Mouse (Mus musculus) liver, embryonic 15.5 days (tissue): Measurements from ENCODE around the gene Gucy1b2. TPM values are rescaled to one million over a fixed set of nuclear protein-coding genes. Genes with fewer than 3 reads are reported as not detected.
A peak's percentile ranks its signal among the peaks of the same experiment; 100 is the strongest.

Experiments
- ATAC-seq: fragments of 200-750 bp; cut with Nextera tagmentation; 2 replicates; pipeline ENCODE4 v1.8.0; 2017; ENCODE audit warnings: moderate number of reproducible peaks, mild to moderate bottlenecking, moderate library complexity; ENCODE audit not compliant: insufficient read depth
- H3K27ac ChIP-seq: fragments of 300-500 bp; sonication (generic); replicated peaks from 2 replicates; pipeline ENCODE4 v1.5.1; 2015; ENCODE audit warnings: mild to moderate bottlenecking, inconsistent platforms
- H3K27me3 ChIP-seq: fragments of 300-500 bp; sonication (generic); 2 replicates; pipeline ENCODE4 v1.6.1; 2015; ENCODE audit warnings: mild to moderate bottlenecking, inconsistent platforms
- H3K36me3 ChIP-seq: fragments of 300-500 bp; sonication (generic); replicated peaks from 2 replicates; pipeline ENCODE4 v1.6.1; 2015; ENCODE audit warnings: moderate library complexity, mild to moderate bottlenecking, inconsistent platforms
- H3K4me1 ChIP-seq: fragments of 300-500 bp; sonication (generic); replicated peaks from 2 replicates; pipeline ENCODE4 v1.6.1; 2015; ENCODE audit warnings: inconsistent platforms
- H3K4me2 ChIP-seq: fragments of 300-500 bp; sonication (generic); 2 replicates; pipeline ENCODE4 v1.6.1; 2015; ENCODE audit warnings: moderate library complexity, mild to moderate bottlenecking, inconsistent platforms
- H3K4me3 ChIP-seq: fragments of 300-500 bp; sonication (generic); replicated peaks from 2 replicates; pipeline ENCODE4 v1.5.1; 2015; ENCODE audit warnings: mild to moderate bottlenecking, inconsistent platforms
- H3K9ac ChIP-seq: fragments of 300-500 bp; sonication (generic); 2 replicates; pipeline ENCODE4 v1.6.1; 2015; ENCODE audit warnings: moderate library complexity, mild to moderate bottlenecking, inconsistent platforms
- H3K9me3 ChIP-seq: fragments of 300-500 bp; sonication (generic); replicated peaks from 2 replicates; pipeline ENCODE4 v1.6.1; 2016; ENCODE audit warnings: inconsistent platforms
- WGBS: fragments of 180-500 bp; shearing (Covaris S2); methylation state at CpG from one replicate; pipeline ENCODE4 v1.1.7; 2015; ENCODE audit warnings: mixed read lengths; ENCODE audit not compliant: insufficient replicate concordance; 5-methylcytosine and 5-hydroxymethylcytosine counted together
- polyA plus RNA-seq: library from polyadenylated mRNA; unstranded; fragments of >200 nt; fragmentation: Nextera tagmentation; extraction: Ambion mirVana; gene quantifications from 2 replicates; pipeline ENCODE4 v1.2.1, GENCODE M21; 2015

Gucy1b2 gene
- polyA plus RNA-seq, 1 experiment from 2014 or later, result not detected

DNA sequence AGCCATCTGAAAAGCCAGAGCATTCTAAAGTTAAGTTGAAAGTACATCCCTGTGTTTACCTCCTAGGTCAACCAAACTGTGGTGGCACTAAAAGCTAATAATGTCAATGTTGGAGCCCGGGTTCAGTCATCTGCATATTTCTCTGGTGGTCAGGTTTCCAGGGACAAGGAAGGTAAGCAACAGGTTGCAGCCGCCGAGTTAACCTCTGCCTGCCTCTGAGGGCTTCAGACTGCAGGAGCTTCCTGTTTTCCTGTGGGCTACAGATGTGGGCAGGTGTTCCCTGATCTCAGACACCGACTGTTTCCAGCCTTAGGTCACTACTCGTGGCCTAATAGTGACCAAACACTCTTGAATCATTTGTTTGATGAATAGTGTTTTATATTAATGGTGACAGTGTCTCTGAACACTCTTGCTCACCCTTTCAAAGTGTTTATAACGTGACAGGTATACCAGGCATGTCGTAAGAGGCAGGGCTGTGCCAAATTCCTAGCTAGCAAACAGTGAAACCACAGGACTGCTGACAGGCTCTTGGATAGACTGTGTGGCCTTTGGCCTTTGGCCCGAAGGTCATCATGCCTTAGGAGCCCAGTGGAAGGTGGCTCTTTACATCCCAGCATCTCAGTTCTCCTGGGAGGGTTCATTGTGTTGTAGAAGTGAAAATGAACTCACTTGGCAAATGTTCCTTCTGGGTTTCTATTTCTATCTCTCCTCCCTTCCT lies 94.7 kb downstream of the Gucy1b2 start:
- Histone ChIP-seq H3K4me2 (no peak overlapping the region), H3K27ac (no peak overlapping the region; the same call in 1 of the 2 replicates), H3K36me3 (peaks cover 72% of the 10 kb centered on the region), H3K27me3 (no peaks in the 10 kb centered on the region), H3K9me3 (no peaks in the 10 kb centered on the region), H3K4me3 (no peak overlapping the region), H3K9ac (no peak overlapping the region), H3K4me1 (no peaks in the 10 kb centered on the region)
- peak; percentile 56; the same call in 1 of the 2 replicates for ATAC-seq
- 61% methylated on average over 8 of the region's 8 CpGs for WGBS

DNA sequence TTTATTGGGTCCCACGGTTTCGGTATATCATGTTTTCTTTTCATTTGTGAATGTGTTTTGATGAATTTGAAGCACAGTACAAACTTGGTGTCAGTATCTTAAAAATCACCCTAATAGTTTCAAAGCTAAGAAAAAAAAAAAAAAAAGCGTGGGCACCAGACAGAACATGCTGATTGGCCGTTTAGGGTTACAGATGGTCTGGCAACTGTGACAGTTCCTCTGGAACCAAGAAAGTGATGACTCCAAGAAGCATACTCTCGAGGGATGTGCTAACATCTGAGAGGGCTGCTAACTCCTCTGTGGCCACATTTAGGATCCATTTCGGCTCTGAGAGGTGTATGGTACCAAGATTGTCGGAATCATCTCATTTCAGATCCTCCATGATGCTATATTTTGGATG lies 100.9 kb downstream of the Gucy1b2 start:
- H3K36me3 ChIP-seq, result peaks cover 48% of the 10 kb centered on the region
- no peaks in the 10 kb centered on the region for H3K27me3 ChIP-seq
- H3K4me3 ChIP-seq, result no peak overlapping the region
- no peak for ATAC-seq
- H3K9me3 ChIP-seq, result no peaks in the 10 kb centered on the region
- H3K27ac ChIP-seq, result no peak overlapping the region
- H3K9ac ChIP-seq, result no peak overlapping the region
- 79% methylated on average over 7 of the region's 7 CpGs for WGBS
- no peaks in the 10 kb centered on the region for H3K4me1 ChIP-seq
- H3K4me2 ChIP-seq, result no peak overlapping the region

DNA sequence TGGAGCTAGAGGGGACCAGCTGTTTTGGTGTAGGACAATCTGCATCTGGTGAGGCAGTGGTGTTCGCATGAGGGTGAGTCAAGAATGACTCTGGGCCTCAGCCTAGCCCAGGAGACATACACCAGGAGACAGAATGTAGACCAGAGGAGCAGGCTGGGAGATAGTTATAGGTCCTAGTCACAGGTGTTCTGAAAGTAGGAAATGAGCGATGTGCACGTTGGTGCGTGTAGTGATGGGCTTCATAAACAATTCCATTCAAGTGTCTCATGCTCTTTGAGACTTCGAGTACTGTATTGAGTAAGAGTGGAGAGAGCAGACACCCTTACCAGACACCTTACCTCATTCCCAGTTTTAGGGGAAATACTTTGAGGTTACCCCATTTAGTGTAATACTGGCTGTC lies 102.3 kb downstream of the Gucy1b2 start:
- no peak for ATAC-seq
- H3K36me3 ChIP-seq, result peaks cover 50% of the 10 kb centered on the region
- H3K27ac ChIP-seq, result no peak overlapping the region
- no peaks in the 10 kb centered on the region for H3K27me3 ChIP-seq
- H3K4me3 ChIP-seq, result no peak overlapping the region
- no peak overlapping the region for H3K9ac ChIP-seq
- H3K4me2 ChIP-seq, result no peak overlapping the region
- H3K9me3 ChIP-seq, result no peaks in the 10 kb centered on the region
- 90% methylated on average over 5 of the region's 5 CpGs for WGBS
- no peaks in the 10 kb centered on the region for H3K4me1 ChIP-seq

DNA sequence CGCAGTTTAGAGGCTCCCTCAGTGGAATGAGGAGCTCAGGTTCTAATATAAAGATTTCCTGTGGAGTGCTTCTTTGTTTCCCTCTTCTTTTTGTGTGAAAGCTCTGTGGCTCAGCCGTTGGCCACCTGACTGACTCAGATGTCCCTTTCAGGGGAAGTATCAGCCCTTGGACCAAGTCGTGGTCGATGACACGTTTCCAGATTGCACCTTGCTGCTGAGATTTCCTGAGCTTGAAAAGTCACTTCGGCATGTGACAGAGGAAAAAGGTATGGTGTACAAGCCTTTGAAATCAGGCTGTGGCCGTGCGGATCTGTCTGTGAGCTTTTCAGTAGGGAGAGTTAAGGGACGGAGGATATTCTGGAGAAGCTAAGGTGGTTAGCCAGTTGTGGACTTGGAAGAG lies 102.7 kb downstream of the Gucy1b2 start:
- Histone ChIP-seq H3K27ac (no peak overlapping the region), H3K4me3 (no peak overlapping the region), H3K4me1 (no peaks in the 10 kb centered on the region), H3K4me2 (no peak overlapping the region), H3K9me3 (no peaks in the 10 kb centered on the region), H3K27me3 (no peaks in the 10 kb centered on the region), H3K36me3 (peaks cover 49% of the 10 kb centered on the region), H3K9ac (no peak overlapping the region)
- 74% methylated on average over 9 of the region's 9 CpGs for WGBS
- ATAC-seq, result no peak

DNA sequence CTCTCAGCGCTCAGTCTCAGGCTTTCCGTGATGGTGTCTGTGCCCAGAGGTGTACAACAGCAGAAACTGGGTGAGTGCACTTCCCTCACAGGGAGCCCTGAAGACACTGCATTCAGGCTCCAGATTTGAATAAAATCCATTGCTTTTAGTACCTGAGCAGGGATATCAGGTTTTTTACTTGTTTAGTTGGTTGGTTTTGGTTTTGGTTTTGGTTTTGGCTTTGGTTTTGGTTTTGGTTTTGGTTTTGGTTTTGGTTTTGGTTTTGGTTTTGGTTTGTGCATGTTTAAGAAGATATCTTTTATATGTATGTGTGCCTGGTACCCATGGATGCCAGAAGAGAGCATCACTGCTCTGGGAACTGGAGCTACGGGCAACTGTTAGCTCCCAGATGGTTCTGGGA lies 105.2 kb downstream of the Gucy1b2 start:
- no peaks in the 10 kb centered on the region for H3K27me3 ChIP-seq
- H3K9ac ChIP-seq, result no peak overlapping the region
- H3K4me2 ChIP-seq, result no peak overlapping the region
- WGBS, result 89% methylated on average over 3 of the region's 3 CpGs
- H3K4me3 ChIP-seq, result no peak overlapping the region
- H3K9me3 ChIP-seq, result no peaks in the 10 kb centered on the region
- no peak for ATAC-seq
- no peak overlapping the region for H3K27ac ChIP-seq
- peaks cover 56% of the 10 kb centered on the region for H3K36me3 ChIP-seq
- H3K4me1 ChIP-seq, result no peaks in the 10 kb centered on the region

DNA sequence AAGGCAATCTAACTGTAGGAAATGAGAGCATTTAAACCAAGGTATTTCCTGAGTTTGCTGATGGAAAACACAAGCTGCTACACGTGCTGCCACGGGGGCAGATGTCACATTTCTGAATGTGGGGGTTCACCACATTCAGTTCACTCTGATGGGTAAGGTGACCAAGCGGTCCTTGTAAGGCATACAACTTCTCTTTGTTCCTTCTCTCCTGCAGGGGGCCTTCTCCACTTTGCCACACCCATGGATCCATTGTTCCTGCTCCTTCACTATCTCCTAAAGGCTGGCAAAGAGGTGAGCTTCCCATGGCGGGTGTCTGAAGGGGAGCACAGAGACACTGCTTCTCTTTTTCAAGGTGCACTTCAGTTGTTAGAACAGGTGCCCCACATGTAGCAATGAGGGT lies 105.9 kb downstream of the Gucy1b2 start:
- H3K9ac ChIP-seq, result no peak overlapping the region
- no peaks in the 10 kb centered on the region for H3K27me3 ChIP-seq
- no peak for ATAC-seq
- no peak overlapping the region for H3K27ac ChIP-seq
- H3K9me3 ChIP-seq, result no peaks in the 10 kb centered on the region
- H3K4me1 ChIP-seq, result no peaks in the 10 kb centered on the region
- no peak overlapping the region for H3K4me2 ChIP-seq
- peaks cover 54% of the 10 kb centered on the region for H3K36me3 ChIP-seq
- WGBS, result 75% methylated on average over 4 of the region's 4 CpGs
- H3K4me3 ChIP-seq, result no peak overlapping the region

DNA sequence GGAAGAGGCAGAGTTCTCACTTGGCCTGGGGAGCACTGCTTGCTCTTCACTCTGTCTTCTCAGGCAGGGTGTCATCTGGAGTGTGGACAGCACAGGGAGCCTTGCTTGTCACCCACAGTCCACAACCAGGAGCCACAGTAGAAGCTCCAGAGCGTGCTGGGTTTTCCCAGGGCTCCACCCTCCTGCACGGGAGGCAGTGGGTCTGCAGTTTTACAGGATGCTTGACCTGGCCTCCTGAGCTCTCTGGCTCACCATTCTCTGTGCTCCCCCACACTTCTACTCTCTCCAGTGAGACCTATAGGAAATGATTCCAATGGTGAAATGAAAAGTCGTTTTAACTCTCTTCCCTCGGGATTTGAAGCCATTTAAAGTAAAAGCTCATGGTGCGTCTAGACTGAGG lies 106.3 kb downstream of the Gucy1b2 start:
- Histone ChIP-seq H3K9me3 (no peaks in the 10 kb centered on the region), H3K27ac (no peak overlapping the region), H3K4me3 (no peak overlapping the region), H3K4me2 (no peak overlapping the region), H3K27me3 (no peaks in the 10 kb centered on the region), H3K36me3 (peaks cover 54% of the 10 kb centered on the region), H3K4me1 (no peaks in the 10 kb centered on the region), H3K9ac (no peak overlapping the region)
- WGBS, result 66% methylated on average over 5 of the region's 5 CpGs
- no peak for ATAC-seq

DNA sequence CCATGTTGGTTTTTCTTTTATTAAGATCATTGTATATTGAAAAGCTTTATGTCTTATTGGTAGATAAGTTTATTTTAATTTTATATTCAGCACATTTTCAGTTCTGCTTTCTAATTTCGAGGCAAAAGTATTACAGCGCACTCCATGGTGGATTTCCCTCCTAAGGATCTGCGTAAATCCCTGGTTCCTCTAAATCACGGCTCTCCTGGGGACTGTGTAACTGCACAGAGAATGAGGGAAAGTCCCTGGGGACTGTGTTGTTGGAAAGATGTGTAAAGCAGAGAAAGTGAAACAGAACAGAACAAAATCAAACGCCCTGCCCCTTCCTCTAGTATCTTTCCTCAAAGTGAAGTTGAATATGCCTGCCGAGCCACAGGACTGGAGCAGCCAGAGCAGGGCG lies 109.0 kb downstream of the Gucy1b2 start:
- no peak overlapping the region for H3K9ac ChIP-seq
- peaks cover 42% of the 10 kb centered on the region for H3K36me3 ChIP-seq
- H3K4me1 ChIP-seq, result peaks cover 14% of the 10 kb centered on the region
- WGBS, result 75% methylated on average over 7 of the region's 7 CpGs
- H3K27ac ChIP-seq, result no peak overlapping the region
- H3K4me2 ChIP-seq, result no peak overlapping the region
- H3K4me3 ChIP-seq, result no peak overlapping the region
- ATAC-seq, result no peak
- H3K9me3 ChIP-seq, result no peaks in the 10 kb centered on the region
- no peaks in the 10 kb centered on the region for H3K27me3 ChIP-seq

DNA sequence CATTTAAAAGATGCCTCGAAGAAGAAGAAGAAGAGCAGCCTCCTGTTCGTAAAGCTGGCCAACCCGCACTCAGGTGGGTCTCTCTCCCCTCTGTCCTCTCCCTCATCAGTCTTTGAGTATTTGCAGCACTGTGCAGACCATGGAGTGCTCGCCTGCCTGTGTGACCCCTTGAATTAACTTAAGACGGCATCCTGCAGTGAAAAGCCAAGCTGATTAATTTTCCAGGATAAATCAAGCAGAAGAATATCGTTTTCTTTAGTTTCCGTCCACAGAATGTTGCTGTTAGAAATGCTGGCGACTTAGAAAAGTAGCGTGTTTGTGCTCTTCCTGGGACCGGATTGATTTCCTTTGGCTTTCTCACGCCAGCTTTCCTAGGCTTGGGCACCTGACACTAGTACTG lies 109.5 kb downstream of the Gucy1b2 start:
- 83% methylated on average over 11 of the region's 11 CpGs for WGBS
- no peak for ATAC-seq

More for the DNA sequence above, 109.5 kb downstream of the Gucy1b2 start:
- H3K4me2 ChIP-seq, result no peak overlapping the region
- peaks cover 19% of the 10 kb centered on the region for H3K4me1 ChIP-seq
- no peaks in the 10 kb centered on the region for H3K27me3 ChIP-seq
- H3K36me3 ChIP-seq, result peaks cover 38% of the 10 kb centered on the region
- H3K4me3 ChIP-seq, result no peak overlapping the region
- no peak overlapping the region for H3K9ac ChIP-seq
- no peak overlapping the region for H3K27ac ChIP-seq
- H3K9me3 ChIP-seq, result no peaks in the 10 kb centered on the region

Other genes starting within 250 kb of the Gucy1b2 start
- 41.1 and 57.0 TPM in 2 replicates for gene Rnaseh2b, start 163.7 kb downstream of the Gucy1b2 start, polyA plus RNA-seq
- 0.14 and 0.20 TPM in 2 replicates for gene Dleu7, start 163.2 kb downstream of the Gucy1b2 start, polyA plus RNA-seq
- 1.8 and 2.2 TPM in 2 replicates for gene Fam124a, start 99.4 kb upstream of the Gucy1b2 start, polyA plus RNA-seq
- gene Gm4131, start 110.6 kb upstream of the Gucy1b2 start, polyA plus RNA-seq, result not detected in 2 replicates
- not detected in 2 replicates for gene Serpine3, start 207.4 kb upstream of the Gucy1b2 start, polyA plus RNA-seq